Comparison of ENCODE assay signal across 19 mouse cellular contexts in genomic region chr15:102988078-102988477, GRCm38 (mm10). TPM values are rescaled to one million over a fixed set of nuclear protein-coding genes. Genes with fewer than 3 reads are reported as not detected.
DNase-seq lines count a peak whose midpoint lies in the region; ATAC-seq and TF ChIP-seq lines count a peak whose summit lies in the region.
"Had no signal": no experiment of that assay in that cellular context is flagged by ENCODE, and none has a peak within 500 bp of the region (broad histone marks: within the 10 kb centered on the region; RNA-seq: fewer than 3 reads in every experiment).

No protein-coding gene starts in this region.

- WGBS in neural tube, embryonic 13.5 days: 28% methylated on average over 5 of the region's 5 CpGs
- WGBS in neural tube, embryonic 15.5 days: 31% methylated on average over 5 of the region's 5 CpGs

- DNase-seq in ES-E14 (ENCODE audit: low read depth, low spot score) (no peak), MEL (ENCODE audit: low read depth, low spot score) (no peak)
- no peak for DNase-seq in adrenal gland, postnatal 25 days
- no peak for DNase-seq in heart, adult 11 months
- no peak for DNase-seq in embryo, embryonic 9.5 days (ENCODE audit: extremely low spot score)

- no peak for TF ChIP-seq POLR2A in MEL (IDR thresholded peaks at IDR 0.05; ENCODE audit: control insufficient read depth in 1 of 2, insufficient read depth in 1 of 2, low read depth in 1 of 2, low read length in 2 of 2, poor library complexity in 1 of 2)

- H3K4me2 ChIP-seq in neural tube, embryonic 13.5 days: peak overlapping the region; percentile 91
- H3K4me2 ChIP-seq in neural tube, embryonic 15.5 days: peak overlapping the region; percentile 70
- H3K4me2 ChIP-seq: embryonic facial prominence, embryonic 13.5 days; embryonic facial prominence, embryonic 15.5 days; forebrain, embryonic 13.5 days; forebrain, embryonic 15.5 days had no signal

- H3K9me3 ChIP-seq in ES-E14 (ENCODE audit: control insufficient read depth, insufficient read depth, low read depth, low read length): no peaks in the 10 kb centered on the region
- H3K9me3 ChIP-seq in MEL (replicated peaks; ENCODE audit: insufficient read depth, low read length): no peaks in the 10 kb centered on the region
- H3K9me3 ChIP-seq in neural tube, embryonic 13.5 days: no peaks in the 10 kb centered on the region
- H3K9me3 ChIP-seq in neural tube, embryonic 15.5 days (replicated peaks): no peaks in the 10 kb centered on the region
- H3K9me3 ChIP-seq: embryonic facial prominence, embryonic 13.5 days; embryonic facial prominence, embryonic 15.5 days; forebrain, embryonic 13.5 days; forebrain, embryonic 15.5 days; G1E had no signal

- no peak for TF ChIP-seq RAD21 in MEL (IDR thresholded peaks at IDR 0.05; ENCODE audit: low read depth, low read length)

- TF ChIP-seq EP300 in MEL (IDR thresholded peaks at IDR 0.05; ENCODE audit: low read depth in 1 of 2, low read length in 2 of 2): no peak

- in situ Hi-C loops in ES-E14 (cut with MboI; ENCODE audit: low sequenced_read_pairs in 2 of 2, unreplicated experiment in 2 of 2): loop anchor here (5.0 to 25.0 kb wide), 4 partner anchors 63 to 324 kb away; partner anchors contain the start of genes Gpr84 (in 1 of the 2) and Hoxc13 (in 1 of the 2)

- H3K9ac ChIP-seq in ES-E14 (ENCODE audit: insufficient read depth, low read depth, low read length, poor library complexity, severe bottlenecking) (no peak overlapping the region), MEL (ENCODE audit: control insufficient read depth, low read depth, low read length, poor library complexity, severe bottlenecking) (no peak overlapping the region)
- H3K9ac ChIP-seq in neural tube, embryonic 13.5 days: peak overlapping the region; percentile 100
- H3K9ac ChIP-seq in neural tube, embryonic 15.5 days (replicated peaks): 0 out of 2 replicates have a peak overlapping the region, but pooled peaks have one; percentile 30
- H3K9ac ChIP-seq: embryonic facial prominence, embryonic 13.5 days; embryonic facial prominence, embryonic 15.5 days; forebrain, embryonic 13.5 days; forebrain, embryonic 15.5 days; forebrain, postnatal 0 days had no signal

- no peak for TF ChIP-seq CTCF in MEL (IDR thresholded peaks at IDR 0.05 in 2 of 3, conservative IDR thresholded peaks at IDR 0.05 in 1 of 3; ENCODE audit: control insufficient read depth in 1 of 3, insufficient read depth in 1 of 3, low read depth in 2 of 3, low read length in 3 of 3, poor library complexity in 1 of 3, severe bottlenecking in 1 of 3)

- H3K4me1 ChIP-seq in ES-E14 (ENCODE audit: control insufficient read depth in 2 of 2, insufficient read depth in 2 of 2, low read length in 2 of 2, poor library complexity in 1 of 2): peaks cover 0 to 7% of the 10 kb centered on the region in 2 experiments; a peak in 1 of 4 replicates
- H3K4me1 ChIP-seq in MEL (ENCODE audit: control insufficient read depth in 1 of 2, insufficient read depth in 2 of 2, low read length in 2 of 2): 0 out of 4 replicates have a peak, but pooled peaks cover 0 to 4% of the 10 kb centered on the region in 2 experiments
- H3K4me1 ChIP-seq in neural tube, embryonic 13.5 days (replicated peaks): peaks cover 98% of the 10 kb centered on the region
- H3K4me1 ChIP-seq in neural tube, embryonic 15.5 days: peaks cover 92% of the 10 kb centered on the region
- H3K4me1 ChIP-seq: forebrain, embryonic 13.5 days had no signal

- H3K79me2 ChIP-seq in MEL (ENCODE audit: control insufficient read depth, insufficient read depth, low read length, poor library complexity): no peaks in the 10 kb centered on the region

- H3K27ac ChIP-seq in ES-E14 (ENCODE audit: insufficient read depth, low read depth, low read length, poor library complexity, severe bottlenecking) (no peak overlapping the region), MEL (ENCODE audit: control insufficient read depth, low read depth, low read length) (no peak overlapping the region)
- peak overlapping the region; percentile 99 for H3K27ac ChIP-seq in neural tube, embryonic 13.5 days (replicated peaks)
- H3K27ac ChIP-seq in neural tube, embryonic 15.5 days (replicated peaks): peak overlapping the region; percentile 75; the same call in 1 of the 2 replicates
- H3K27ac ChIP-seq: embryonic facial prominence, embryonic 13.5 days; embryonic facial prominence, embryonic 15.5 days; forebrain, embryonic 13.5 days; forebrain, embryonic 15.5 days had no signal

- no peak overlapping the region for H3K4me3 ChIP-seq in ES-E14 (ENCODE audit: insufficient read depth in 1 of 2, low read depth in 1 of 2, low read length in 2 of 2, poor library complexity in 1 of 2, severe bottlenecking in 1 of 2)
- no peak overlapping the region for H3K4me3 ChIP-seq in MEL (ENCODE audit: control insufficient read depth in 1 of 2, insufficient read depth in 1 of 2, low read depth in 2 of 2, low read length in 2 of 2)
- H3K4me3 ChIP-seq in neural tube, embryonic 13.5 days: peak overlapping the region; percentile 90
- peak overlapping the region; percentile 19; the same call in 1 of the 2 replicates for H3K4me3 ChIP-seq in neural tube, embryonic 15.5 days (replicated peaks)
- H3K4me3 ChIP-seq: embryonic facial prominence, embryonic 13.5 days; embryonic facial prominence, embryonic 15.5 days; erythroblast, embryonic 14.5 days; forebrain, embryonic 13.5 days; forebrain, embryonic 15.5 days had no signal

- no peak for ATAC-seq in neural tube, embryonic 13.5 days (ENCODE audit: low read depth)
- no peak for ATAC-seq in neural tube, embryonic 15.5 days (ENCODE audit: low FRiP score)
- ATAC-seq: forebrain, embryonic 13.5 days; forebrain, embryonic 15.5 days had no signal

- H3K27me3 ChIP-seq in MEL (ENCODE audit: control insufficient read depth in 1 of 2, insufficient read depth in 2 of 2, low read length in 2 of 2): no peaks in the 10 kb centered on the region
- H3K27me3 ChIP-seq in neural tube, embryonic 13.5 days: peaks cover 17% of the 10 kb centered on the region
- H3K27me3 ChIP-seq in neural tube, embryonic 15.5 days (replicated peaks): peaks cover 2% of the 10 kb centered on the region; the same call in 1 of the 2 replicates

- H3K36me3 ChIP-seq in ES-E14 (ENCODE audit: control insufficient read depth, insufficient read depth, low read length, poor library complexity, severe bottlenecking): no peaks in the 10 kb centered on the region
- H3K36me3 ChIP-seq in MEL (ENCODE audit: control insufficient read depth in 1 of 2, insufficient read depth in 2 of 2, low read length in 2 of 2): peaks cover 0 to 3% of the 10 kb centered on the region in 2 experiments; a peak in 2 of 4 replicates
- no peaks in the 10 kb centered on the region for H3K36me3 ChIP-seq in neural tube, embryonic 13.5 days
- no peaks in the 10 kb centered on the region for H3K36me3 ChIP-seq in neural tube, embryonic 15.5 days
- H3K36me3 ChIP-seq: embryonic facial prominence, embryonic 13.5 days; embryonic facial prominence, embryonic 15.5 days; forebrain, embryonic 15.5 days had no signal

TF ChIP-seq in MEL, 35 proteins besides CTCF, POLR2A, EP300 and RAD21 (continues in another document):
- TF ChIP-seq ZNF384 (IDR thresholded peaks at IDR 0.05; ENCODE audit: low read depth, low read length) (peak; percentile 90), UBTF (IDR thresholded peaks at IDR 0.05; ENCODE audit: borderline replicate concordance, insufficient read depth, low read depth, low read length) (no peak)

RNA-seq across cellular contexts. Expression of gene Hoxc8, which starts 2.3 kb away (rescaled TPM):
- 0.22 TPM in 1 of 2 replicates, not detected in the other for total RNA-seq in ES-E14 (2012; rRNA removed)
- 0.26 and 0.31 TPM in 2 replicates for total RNA-seq in MEL (2012; rRNA removed)
- polyA plus RNA-seq in MEL (2012; ENCODE audit: insufficient read depth in 1 of 2, insufficient read length in 2 of 2, low read depth in 1 of 2, low replicate concordance in 2 of 2, missing spikeins in 1 of 2): 1 to 10 TPM in 1 of 2 experiments, not detected in 1; 1.7 TPM
- polyA plus RNA-seq in neural tube, embryonic 13.5 days (2015; fragmentation: Nextera tagmentation; extraction: Ambion mirVana): 75.8 and 85.5 TPM in 2 replicates
- 56.5 and 108 TPM in 2 replicates for polyA plus RNA-seq in neural tube, embryonic 15.5 days (2015; fragmentation: Nextera tagmentation; extraction: Ambion mirVana)
- total RNA-seq in adrenal gland, postnatal 25 days (2021): 21.5 and 26.7 TPM in 2 replicates
- total RNA-seq: forebrain, postnatal 0 days had no signal
- polyA plus RNA-seq: cerebellum, adult 2 months; cortical plate, adult 2 months; embryonic facial prominence, embryonic 11.5 days; embryonic facial prominence, embryonic 13.5 days; embryonic facial prominence, embryonic 15.5 days; erythroblast, embryonic 14.5 days; forebrain, embryonic 11.5 days; forebrain, embryonic 13.5 days; forebrain, embryonic 15.5 days; forebrain, postnatal 0 days had no signal

RNA-seq across cellular contexts. Expression of gene Hoxc6, which starts 10.0 kb away (rescaled TPM):
- total RNA-seq in ES-E14 (2012; rRNA removed): 0.32 and 0.58 TPM in 2 replicates
- total RNA-seq in MEL (2012; rRNA removed): 1.7 and 2.3 TPM in 2 replicates
- polyA plus RNA-seq in MEL (2012; ENCODE audit: insufficient read depth in 1 of 2, insufficient read length in 2 of 2, low read depth in 1 of 2, low replicate concordance in 2 of 2, missing spikeins in 1 of 2): 1 to 10 TPM in 1 of 2 experiments, not detected in 1; 9.4 TPM
- polyA plus RNA-seq in neural tube, embryonic 13.5 days (2015; fragmentation: Nextera tagmentation; extraction: Ambion mirVana): 46.8 and 51.1 TPM in 2 replicates
- polyA plus RNA-seq in neural tube, embryonic 15.5 days (2015; fragmentation: Nextera tagmentation; extraction: Ambion mirVana): 23.4 and 35.1 TPM in 2 replicates
- 59.4 and 68.1 TPM in 2 replicates for total RNA-seq in adrenal gland, postnatal 25 days (2021)
- total RNA-seq: forebrain, postnatal 0 days had no signal
- polyA plus RNA-seq: cortical plate, adult 2 months; embryonic facial prominence, embryonic 13.5 days; erythroblast, embryonic 14.5 days; forebrain, embryonic 11.5 days; forebrain, embryonic 13.5 days; forebrain, embryonic 15.5 days; forebrain, postnatal 0 days had no signal

RNA-seq across cellular contexts. Expression of gene Hoxc9, which starts 11.8 kb away (rescaled TPM):
- total RNA-seq in ES-E14 (2012; rRNA removed): 0.54 TPM in 1 of 2 replicates, not detected in the other
- 3.2 and 4.1 TPM in 2 replicates for total RNA-seq in MEL (2012; rRNA removed)
- 100 to 1,000 TPM in 1 of 2 experiments, 1 to 10 TPM in 1; 9.5 to 400 TPM for polyA plus RNA-seq in MEL (2012; ENCODE audit: insufficient read depth in 1 of 2, insufficient read length in 2 of 2, low read depth in 1 of 2, low replicate concordance in 2 of 2, missing spikeins in 1 of 2)
- 40.9 and 43.4 TPM in 2 replicates for polyA plus RNA-seq in neural tube, embryonic 13.5 days (2015; fragmentation: Nextera tagmentation; extraction: Ambion mirVana)
- polyA plus RNA-seq in neural tube, embryonic 15.5 days (2015; fragmentation: Nextera tagmentation; extraction: Ambion mirVana): 19.7 and 30.9 TPM in 2 replicates
- total RNA-seq in adrenal gland, postnatal 25 days (2021): 0.85 and 1.5 TPM in 2 replicates
- total RNA-seq: forebrain, postnatal 0 days had no signal
- polyA plus RNA-seq: cerebellum, adult 2 months; cortical plate, adult 2 months; embryonic facial prominence, embryonic 11.5 days; embryonic facial prominence, embryonic 13.5 days; embryonic facial prominence, embryonic 15.5 days; erythroblast, embryonic 14.5 days; forebrain, embryonic 11.5 days; forebrain, embryonic 13.5 days; forebrain, embryonic 15.5 days; forebrain, postnatal 0 days had no signal

RNA-seq across cellular contexts. Expression of gene Hoxc5, which starts 20.8 kb away (rescaled TPM):
- total RNA-seq in ES-E14 (2012; rRNA removed) (0.22 TPM in 1 of 2 replicates, not detected in the other), MEL (2012; rRNA removed) (0.46 and 0.56 TPM in 2 replicates)
- polyA plus RNA-seq in MEL (2012; ENCODE audit: insufficient read depth in 1 of 2, insufficient read length in 2 of 2, low read depth in 1 of 2, low replicate concordance in 2 of 2, missing spikeins in 1 of 2): 1 to 10 TPM in 1 of 2 experiments, not detected in 1; 3.0 TPM
- polyA plus RNA-seq in neural tube, embryonic 13.5 days (2015; fragmentation: Nextera tagmentation; extraction: Ambion mirVana): 18.8 and 32.2 TPM in 2 replicates
- 14.6 and 20.7 TPM in 2 replicates for polyA plus RNA-seq in neural tube, embryonic 15.5 days (2015; fragmentation: Nextera tagmentation; extraction: Ambion mirVana)
- 7.6 and 9.0 TPM in 2 replicates for total RNA-seq in adrenal gland, postnatal 25 days (2021)
- total RNA-seq: forebrain, postnatal 0 days had no signal
- polyA plus RNA-seq: cortical plate, adult 2 months; erythroblast, embryonic 14.5 days; forebrain, embryonic 11.5 days; forebrain, embryonic 13.5 days; forebrain, embryonic 15.5 days; forebrain, postnatal 0 days had no signal

RNA-seq across cellular contexts. Expression of gene Hoxc10, which starts 21.5 kb away (rescaled TPM):
- 0.58 TPM in 1 of 2 replicates, not detected in the other for total RNA-seq in ES-E14 (2012; rRNA removed)
- total RNA-seq in MEL (2012; rRNA removed): 6.3 and 6.8 TPM in 2 replicates
- polyA plus RNA-seq in MEL (2012; ENCODE audit: insufficient read depth in 1 of 2, insufficient read length in 2 of 2, low read depth in 1 of 2, low replicate concordance in 2 of 2, missing spikeins in 1 of 2): 10 to 100 TPM in 1 of 2 experiments, not detected in 1; 24.8 TPM
- polyA plus RNA-seq in neural tube, embryonic 13.5 days (2015; fragmentation: Nextera tagmentation; extraction: Ambion mirVana): 58.5 and 92.4 TPM in 2 replicates
- polyA plus RNA-seq in neural tube, embryonic 15.5 days (2015; fragmentation: Nextera tagmentation; extraction: Ambion mirVana): 51.3 and 71.0 TPM in 2 replicates
- total RNA-seq in adrenal gland, postnatal 25 days (2021): 0.36 and 0.48 TPM in 2 replicates
- total RNA-seq: forebrain, postnatal 0 days had no signal
- polyA plus RNA-seq: adrenal gland, adult 2 months; cerebellum, adult 2 months; cortical plate, adult 2 months; embryonic facial prominence, embryonic 11.5 days; embryonic facial prominence, embryonic 15.5 days; erythroblast, embryonic 14.5 days; forebrain, embryonic 11.5 days; forebrain, embryonic 13.5 days; forebrain, embryonic 15.5 days; forebrain, postnatal 0 days had no signal

Comparison
In these comparisons a context has a peak if more than half of its experiments do, and no peak if none do; other contexts are left out.
1. H3K27ac ChIP-seq: peak in neural tube, embryonic 13.5 days (single experiment) and neural tube, embryonic 15.5 days (single experiment); none in ES-E14 (single experiment) and MEL (single experiment).
2. H3K4me3 ChIP-seq: peak in neural tube, embryonic 13.5 days (single experiment) and neural tube, embryonic 15.5 days (single experiment); none in ES-E14 (0 of 2) and MEL (0 of 2).
3. H3K9ac ChIP-seq: peak in neural tube, embryonic 13.5 days (single experiment) and neural tube, embryonic 15.5 days (single experiment); none in ES-E14 (single experiment) and MEL (single experiment).
4. RNA of gene Hoxc8, which starts 2.3 kb away (total RNA-seq): 21.5 to 26.7 TPM in adrenal gland, postnatal 25 days; 0.26 to 0.31 TPM in MEL and 0.22 TPM in ES-E14; every median in the first group is over 10 times any median in the second.
5. RNA of gene Hoxc6, which starts 10.0 kb away (total RNA-seq): 59.4 to 68.1 TPM in adrenal gland, postnatal 25 days; 1.7 to 2.3 TPM in MEL and 0.32 to 0.58 TPM in ES-E14; every median in the first group is over 10 times any median in the second.